Mouse (Mus musculus): ENCODE measurements around the gene Ankrd11. TPM values are rescaled to one million over a fixed set of nuclear protein-coding genes. Genes with fewer than 3 reads are reported as not detected.

Ankrd11 gene
- polyA plus RNA-seq, 1 experiment from 2014 or later = 71.8 TPM

GRCm38 (mm10) chr8:122986501-122987184 is 55.4 kb downstream of the Ankrd11 start:
- no peak overlapping the region for H3K4me2 ChIP-seq (ENCODE audit: low read depth, low read length)
- no peak overlapping the region for H3K9ac ChIP-seq (replicated peaks; ENCODE audit: low read length)
- DNase-seq (ENCODE audit: low spot score) (no peak), ATAC-seq (replicated peaks; ENCODE audit: insufficient number of reproducible peaks, low FRiP score, low TSS enrichment, low read depth) (no peak)
- H3K9me3 ChIP-seq (replicated peaks; ENCODE audit: control insufficient read depth, low read length) = no peaks in the 10 kb centered on the region
- H3K4me3 ChIP-seq (ENCODE audit: low read depth, low read length) = no peak overlapping the region
- H3K27ac ChIP-seq (replicated peaks; ENCODE audit: low read depth, low read length) = no peak overlapping the region
- no peaks in the 10 kb centered on the region for H3K4me1 ChIP-seq (ENCODE audit: control insufficient read depth, insufficient read depth, low read length)
- 84% methylated on average over 8 of the region's 8 CpGs for WGBS
- H3K27me3 ChIP-seq (ENCODE audit: control insufficient read depth, insufficient read depth, low read length) = no peaks in the 10 kb centered on the region
- no peaks in the 10 kb centered on the region for H3K36me3 ChIP-seq (replicated peaks; ENCODE audit: control insufficient read depth, insufficient read depth, low read depth, low read length)

- Histone ChIP-seq H3K36me3 (replicated peaks; ENCODE audit: control insufficient read depth, insufficient read depth, low read depth, low read length) (no peaks in the 10 kb centered on the region), H3K4me2 (ENCODE audit: low read depth, low read length) (no peak overlapping the region), H3K9ac (replicated peaks; ENCODE audit: low read length) (no peak overlapping the region), H3K27ac (replicated peaks; ENCODE audit: low read depth, low read length) (no peak overlapping the region), H3K27me3 (ENCODE audit: control insufficient read depth, insufficient read depth, low read length) (no peaks in the 10 kb centered on the region), H3K4me1 (ENCODE audit: control insufficient read depth, insufficient read depth, low read length) (no peaks in the 10 kb centered on the region), H3K4me3 (ENCODE audit: low read depth, low read length) (no peak overlapping the region), H3K9me3 (replicated peaks; ENCODE audit: control insufficient read depth, low read length) (no peaks in the 10 kb centered on the region)
- ATAC-seq (replicated peaks; ENCODE audit: insufficient number of reproducible peaks, low FRiP score, low TSS enrichment, low read depth) (no peak), DNase-seq (ENCODE audit: low spot score) (no peak)
- 91% methylated on average over 3 of the region's 3 CpGs for WGBS
Observed at GRCm38 (mm10) chr8:122984175-122984574, 57.9 kb downstream of the Ankrd11 start.

GRCm38 (mm10) chr8:122983178-122983942 is 58.7 kb downstream of the Ankrd11 start:
- 95% methylated on average over 19 of the region's 19 CpGs for WGBS
- DNase-seq (ENCODE audit: low spot score) = no peak
- H3K9ac ChIP-seq (replicated peaks; ENCODE audit: low read length) = no peak overlapping the region
- H3K9me3 ChIP-seq (replicated peaks; ENCODE audit: control insufficient read depth, low read length) = no peaks in the 10 kb centered on the region
- no peak for ATAC-seq (replicated peaks; ENCODE audit: insufficient number of reproducible peaks, low FRiP score, low TSS enrichment, low read depth)
- no peaks in the 10 kb centered on the region for H3K27me3 ChIP-seq (ENCODE audit: control insufficient read depth, insufficient read depth, low read length)
- H3K4me2 ChIP-seq (ENCODE audit: low read depth, low read length) = no peak overlapping the region
- H3K4me1 ChIP-seq (ENCODE audit: control insufficient read depth, insufficient read depth, low read length) = no peaks in the 10 kb centered on the region
- no peak overlapping the region for H3K4me3 ChIP-seq (ENCODE audit: low read depth, low read length)
- H3K36me3 ChIP-seq (replicated peaks; ENCODE audit: control insufficient read depth, insufficient read depth, low read depth, low read length) = no peaks in the 10 kb centered on the region
- H3K27ac ChIP-seq (replicated peaks; ENCODE audit: low read depth, low read length) = no peak overlapping the region

- WGBS = 90% methylated on average over 5 of the region's 5 CpGs
- no peaks in the 10 kb centered on the region for H3K9me3 ChIP-seq (replicated peaks; ENCODE audit: control insufficient read depth, low read length)
- H3K4me3 ChIP-seq (ENCODE audit: low read depth, low read length) = no peak overlapping the region
- H3K4me1 ChIP-seq (ENCODE audit: control insufficient read depth, insufficient read depth, low read length) = no peaks in the 10 kb centered on the region
- no peak overlapping the region for H3K27ac ChIP-seq (replicated peaks; ENCODE audit: low read depth, low read length)
- H3K27me3 ChIP-seq (ENCODE audit: control insufficient read depth, insufficient read depth, low read length) = no peaks in the 10 kb centered on the region
- ATAC-seq (replicated peaks; ENCODE audit: insufficient number of reproducible peaks, low FRiP score, low TSS enrichment, low read depth) (no peak), DNase-seq (ENCODE audit: low spot score) (no peak)
- H3K4me2 ChIP-seq (ENCODE audit: low read depth, low read length) = no peak overlapping the region
- H3K9ac ChIP-seq (replicated peaks; ENCODE audit: low read length) = no peak overlapping the region
- H3K36me3 ChIP-seq (replicated peaks; ENCODE audit: control insufficient read depth, insufficient read depth, low read depth, low read length) = no peaks in the 10 kb centered on the region
Observed at GRCm38 (mm10) chr8:122981646-122982045, 60.4 kb downstream of the Ankrd11 start.

GRCm38 (mm10) chr8:122979865-122980509 is 62.1 kb downstream of the Ankrd11 start:
- ATAC-seq (replicated peaks; ENCODE audit: insufficient number of reproducible peaks, low FRiP score, low TSS enrichment, low read depth) = no peak
- Histone ChIP-seq H3K9me3 (replicated peaks; ENCODE audit: control insufficient read depth, low read length) (no peaks in the 10 kb centered on the region), H3K4me2 (ENCODE audit: low read depth, low read length) (no peak overlapping the region), H3K4me1 (ENCODE audit: control insufficient read depth, insufficient read depth, low read length) (no peaks in the 10 kb centered on the region), H3K27ac (replicated peaks; ENCODE audit: low read depth, low read length) (no peak overlapping the region), H3K9ac (replicated peaks; ENCODE audit: low read length) (no peak overlapping the region), H3K4me3 (ENCODE audit: low read depth, low read length) (no peak overlapping the region), H3K36me3 (replicated peaks; ENCODE audit: control insufficient read depth, insufficient read depth, low read depth, low read length) (no peaks in the 10 kb centered on the region), H3K27me3 (ENCODE audit: control insufficient read depth, insufficient read depth, low read length) (no peaks in the 10 kb centered on the region)
- WGBS = 84% methylated on average over 10 of the region's 10 CpGs
- no peak for DNase-seq (ENCODE audit: low spot score)

- ATAC-seq (replicated peaks; ENCODE audit: insufficient number of reproducible peaks, low FRiP score, low TSS enrichment, low read depth) = no peak
- Histone ChIP-seq H3K4me1 (ENCODE audit: control insufficient read depth, insufficient read depth, low read length) (no peaks in the 10 kb centered on the region), H3K4me3 (ENCODE audit: low read depth, low read length) (no peak overlapping the region), H3K9ac (replicated peaks; ENCODE audit: low read length) (no peak overlapping the region), H3K27me3 (ENCODE audit: control insufficient read depth, insufficient read depth, low read length) (no peaks in the 10 kb centered on the region), H3K4me2 (ENCODE audit: low read depth, low read length) (no peak overlapping the region), H3K36me3 (replicated peaks; ENCODE audit: control insufficient read depth, insufficient read depth, low read depth, low read length) (no peaks in the 10 kb centered on the region), H3K27ac (replicated peaks; ENCODE audit: low read depth, low read length) (no peak overlapping the region), H3K9me3 (replicated peaks; ENCODE audit: control insufficient read depth, low read length) (no peaks in the 10 kb centered on the region)
- no peak for DNase-seq (ENCODE audit: low spot score)
- 90% methylated on average over 3 of the region's 3 CpGs for WGBS
Observed at GRCm38 (mm10) chr8:122979424-122979823, 62.7 kb downstream of the Ankrd11 start.

- H3K27me3 ChIP-seq (ENCODE audit: control insufficient read depth, insufficient read depth, low read length) = no peaks in the 10 kb centered on the region
- ATAC-seq (replicated peaks; ENCODE audit: insufficient number of reproducible peaks, low FRiP score, low TSS enrichment, low read depth) = no peak
- H3K4me3 ChIP-seq (ENCODE audit: low read depth, low read length) = no peak overlapping the region
- DNase-seq (ENCODE audit: low spot score) = no peak
- no peak overlapping the region for H3K4me2 ChIP-seq (ENCODE audit: low read depth, low read length)
- no peaks in the 10 kb centered on the region for H3K36me3 ChIP-seq (replicated peaks; ENCODE audit: control insufficient read depth, insufficient read depth, low read depth, low read length)
- H3K9ac ChIP-seq (replicated peaks; ENCODE audit: low read length) = no peak overlapping the region
- H3K9me3 ChIP-seq (replicated peaks; ENCODE audit: control insufficient read depth, low read length) = no peaks in the 10 kb centered on the region
- H3K27ac ChIP-seq (replicated peaks; ENCODE audit: low read depth, low read length) = no peak overlapping the region
- no peaks in the 10 kb centered on the region for H3K4me1 ChIP-seq (ENCODE audit: control insufficient read depth, insufficient read depth, low read length)
- WGBS = 95% methylated on average over 4 of the region's 4 CpGs
Observed at GRCm38 (mm10) chr8:122976046-122976445, 66.0 kb downstream of the Ankrd11 start.
